Mouse (Mus musculus) telencephalon, adult 2 months (tissue): ENCODE data around the gene Gm10188.
A peak's percentile ranks its signal among the peaks of the same experiment; 100 is the strongest.

Experiments used
- DNase-seq: peaks from one replicate; pipeline ENCODE4 v3.0.0-alpha.2; 2011; ENCODE audit warnings: low read depth, low spot score

Gene Gm10188

GRCm38 (mm10) chr1:132226297-132227080 lies 3.1 kb downstream of the Gm10188 start:
- DNase-seq: no peak

DNA sequence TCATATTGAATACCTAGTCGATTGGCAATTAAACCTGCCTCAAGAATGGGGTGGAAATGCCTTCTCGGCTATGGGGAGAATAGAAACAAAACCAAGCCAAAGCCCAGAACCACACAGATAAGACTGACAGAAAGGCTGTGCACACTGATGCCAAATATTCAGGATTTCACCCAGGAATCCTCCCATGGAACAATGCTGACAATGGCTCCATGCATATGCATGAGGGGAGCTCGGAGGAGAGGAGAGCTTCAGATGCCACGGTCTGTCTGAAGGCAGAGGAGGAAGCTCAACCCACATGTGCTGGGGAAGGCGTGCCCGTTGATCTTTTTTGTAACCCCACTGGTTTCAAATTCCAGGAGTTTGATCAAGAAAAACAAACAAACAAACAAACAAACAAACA lies 7.4 kb downstream of the Gm10188 start:
- DNase-seq: no peak

DNA sequence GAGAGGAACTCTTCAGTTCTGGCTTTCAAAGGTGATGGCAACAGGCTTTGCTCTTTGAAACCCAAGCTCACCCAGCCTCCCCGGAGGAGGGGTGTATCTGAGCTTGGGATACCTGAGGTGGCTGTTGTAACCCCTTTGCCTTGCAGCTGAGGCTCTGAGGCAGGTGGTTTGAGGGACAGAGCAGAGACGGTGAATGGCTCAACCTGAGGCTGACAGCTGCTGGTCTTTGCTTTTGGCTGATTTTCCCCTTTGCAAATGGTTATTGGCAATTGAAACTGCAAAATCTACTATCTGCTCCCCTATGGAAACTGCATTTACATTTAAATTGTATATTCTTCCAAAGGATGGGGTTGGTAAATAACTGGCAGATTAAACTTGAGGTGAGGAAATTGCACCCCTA lies 7.9 kb downstream of the Gm10188 start:
- no peak for DNase-seq

GRCm38 (mm10) chr1:132216276-132216675 lies 13.3 kb downstream of the Gm10188 start:
- no peak for DNase-seq

- no peak for DNase-seq
Measured at GRCm38 (mm10) chr1:132213076-132213475, 16.5 kb downstream of the Gm10188 start.

GRCm38 (mm10) chr1:132212218-132212617 lies 17.3 kb downstream of the Gm10188 start:
- peak; percentile 88 for DNase-seq

- DNase-seq: no peak
Measured at GRCm38 (mm10) chr1:132211672-132212071, 17.9 kb downstream of the Gm10188 start.

GRCm38 (mm10) chr1:132210922-132211321 lies 18.6 kb downstream of the Gm10188 start:
- DNase-seq: no peak

- DNase-seq: no peak
Measured at GRCm38 (mm10) chr1:132209400-132209799, 20.2 kb downstream of the Gm10188 start.

GRCm38 (mm10) chr1:132208154-132208553 lies 21.4 kb downstream of the Gm10188 start:
- peak; percentile 86 for DNase-seq

DNA sequence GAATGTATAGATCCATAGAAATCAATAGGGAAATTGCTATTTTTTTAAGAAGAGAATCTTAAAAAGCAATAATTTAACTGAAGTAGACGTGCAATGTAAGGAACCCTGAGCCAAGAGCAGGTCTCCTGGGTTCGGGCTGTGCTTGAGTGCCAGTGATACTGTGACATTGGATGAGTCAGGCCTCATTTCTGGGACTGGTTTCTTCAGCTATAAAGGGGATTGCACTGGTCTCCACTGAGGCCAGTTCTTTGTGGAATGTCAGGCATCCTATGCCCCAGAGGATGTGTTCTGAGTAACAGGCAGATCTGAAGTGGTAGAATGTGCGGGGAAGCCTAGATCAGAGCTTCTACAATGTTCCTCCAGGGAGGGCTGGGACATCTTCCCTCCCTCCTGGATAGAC lies 22.7 kb downstream of the Gm10188 start:
- DNase-seq: no peak

DNA sequence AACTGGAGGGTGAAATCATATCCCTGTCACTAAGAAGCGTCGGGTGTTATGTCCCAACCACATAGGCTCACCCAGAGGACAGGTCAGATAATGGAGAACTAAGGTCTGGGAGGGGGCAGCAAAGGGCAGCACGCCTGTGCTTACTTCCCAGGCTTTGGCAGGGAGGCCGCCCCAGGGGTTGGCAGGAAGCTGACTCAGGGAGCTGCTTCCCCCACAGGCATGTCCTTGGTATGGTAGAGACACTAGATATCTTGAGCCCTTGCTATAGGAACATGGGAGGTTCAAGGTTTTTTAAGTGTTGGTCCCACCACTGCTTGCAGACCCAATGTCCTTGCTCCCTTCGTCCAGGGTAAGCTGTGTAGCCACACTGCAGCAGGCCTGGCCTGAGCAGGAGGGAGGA lies 23.6 kb downstream of the Gm10188 start:
- no peak for DNase-seq

GRCm38 (mm10) chr1:132202771-132203170 lies 26.8 kb downstream of the Gm10188 start:
- peak; percentile 75 for DNase-seq

GRCm38 (mm10) chr1:132201936-132202335 lies 27.6 kb downstream of the Gm10188 start:
- DNase-seq: no peak

GRCm38 (mm10) chr1:132201511-132201860 lies 28.1 kb downstream of the Gm10188 start:
- no peak for DNase-seq

- peak; percentile 93 for DNase-seq
Measured at GRCm38 (mm10) chr1:132200562-132201510, 28.7 kb downstream of the Gm10188 start.

- no peak for DNase-seq
Measured at GRCm38 (mm10) chr1:132199934-132200333, 29.6 kb downstream of the Gm10188 start.

GRCm38 (mm10) chr1:132199244-132199643 lies 30.3 kb downstream of the Gm10188 start:
- no peak for DNase-seq

- no peak for DNase-seq
Measured at GRCm38 (mm10) chr1:132198401-132199071, 31.0 kb downstream of the Gm10188 start.

GRCm38 (mm10) chr1:132197666-132198065 lies 31.9 kb downstream of the Gm10188 start:
- no peak for DNase-seq

GRCm38 (mm10) chr1:132196337-132196736 lies 33.2 kb downstream of the Gm10188 start:
- DNase-seq: no peak

DNA sequence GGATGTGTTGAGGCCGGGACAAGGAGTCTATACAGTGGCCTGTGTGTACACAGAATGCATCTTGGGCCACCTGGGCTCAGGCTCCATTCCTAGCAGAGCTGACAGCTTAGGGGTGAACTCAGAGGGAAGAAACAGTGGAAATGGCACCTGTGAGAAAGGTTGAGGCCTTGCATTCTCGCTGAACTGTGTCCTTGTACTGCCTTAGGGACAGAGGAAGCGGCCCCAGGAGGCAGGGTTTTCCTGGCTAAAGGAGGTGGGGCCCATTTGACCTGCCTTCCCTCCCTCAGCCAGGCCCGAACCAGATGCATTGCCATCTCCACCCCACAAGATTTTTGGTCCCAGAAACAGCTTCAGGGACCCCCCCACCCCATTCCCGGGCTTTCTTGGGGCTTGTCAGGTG lies 33.9 kb downstream of the Gm10188 start:
- DNase-seq: no peak
